ENCODE assay signal across 8 mouse cellular contexts in genomic region chr9:108568511-108568921, GRCm38 (mm10). TPM values are rescaled to one million over a fixed set of nuclear protein-coding genes. Genes with fewer than 3 reads are reported as not detected.
DNase-seq lines count a peak whose midpoint lies in the region; ATAC-seq and TF ChIP-seq lines count a peak whose summit lies in the region.

No protein-coding gene starts in this region.

- peak overlapping the region; percentile 82; the same call in 1 of the 2 replicates for H3K4me3 ChIP-seq in kidney, adult 2 months (ENCODE audit: insufficient read depth, low read depth, low read length)
- peak overlapping the region; percentile 86 for H3K4me3 ChIP-seq in bone marrow macrophage, adult 2 months (ENCODE audit: insufficient read depth, low read length)
- peak overlapping the region; percentile 78; the same call in 1 of the 2 replicates for H3K4me3 ChIP-seq in hindbrain, embryonic 13.5 days
- H3K4me3 ChIP-seq in midbrain, embryonic 15.5 days: peak overlapping the region; percentile 67

- 73% methylated on average over 17 of the region's 17 CpGs for WGBS in kidney, adult 2 months
- WGBS in hindbrain, embryonic 13.5 days: 80% methylated on average over 17 of the region's 17 CpGs
- WGBS in midbrain, embryonic 15.5 days: 81% methylated on average over 17 of the region's 17 CpGs

- H3K27ac ChIP-seq in kidney, adult 2 months (ENCODE audit: insufficient read depth, low read depth, low read length): no peak overlapping the region
- H3K27ac ChIP-seq in bone marrow macrophage, adult 2 months (ENCODE audit: insufficient read depth, low read depth, low read length): peak overlapping the region; percentile 88
- H3K27ac ChIP-seq in hindbrain, embryonic 13.5 days: no peak overlapping the region
- H3K27ac ChIP-seq in midbrain, embryonic 15.5 days: no peak overlapping the region

- no peaks in the 10 kb centered on the region for H3K9me3 ChIP-seq in hindbrain, embryonic 13.5 days
- no peaks in the 10 kb centered on the region for H3K9me3 ChIP-seq in midbrain, embryonic 15.5 days

- TF ChIP-seq POLR2A in kidney, adult 2 months (IDR thresholded peaks at IDR 0.05; ENCODE audit: low read depth, low read length): no peak
- no peak for TF ChIP-seq POLR2A in bone marrow macrophage, adult 2 months (IDR thresholded peaks at IDR 0.05; ENCODE audit: borderline replicate concordance, low read depth, low read length)

- H3K4me1 ChIP-seq in kidney, adult 2 months (ENCODE audit: control insufficient read depth, insufficient read depth, low read length): peaks cover 10% of the 10 kb centered on the region; the same call in 1 of the 2 replicates
- peaks cover 10% of the 10 kb centered on the region for H3K4me1 ChIP-seq in bone marrow macrophage, adult 2 months (ENCODE audit: control insufficient read depth, insufficient read depth, low read length)
- peaks cover 53% of the 10 kb centered on the region for H3K4me1 ChIP-seq in hindbrain, embryonic 13.5 days (replicated peaks)
- H3K4me1 ChIP-seq in midbrain, embryonic 15.5 days: peaks cover 51% of the 10 kb centered on the region

- H3K4me2 ChIP-seq in hindbrain, embryonic 13.5 days: peak overlapping the region; percentile 96
- H3K4me2 ChIP-seq in midbrain, embryonic 15.5 days: peak overlapping the region; percentile 94

- TF ChIP-seq CTCF in kidney, adult 2 months (conservative IDR thresholded peaks at IDR 0.05; ENCODE audit: insufficient read depth, insufficient read length, low read depth, low read length): no peak
- TF ChIP-seq CTCF in bone marrow macrophage, adult 2 months (IDR thresholded peaks at IDR 0.05; ENCODE audit: low read depth, low read length): no peak

- no peaks in the 10 kb centered on the region for H3K36me3 ChIP-seq in kidney, adult 2 months (ENCODE audit: control insufficient read depth, insufficient read depth, low read length)
- H3K36me3 ChIP-seq in hindbrain, embryonic 13.5 days: peaks cover 54% of the 10 kb centered on the region
- peaks cover 51% of the 10 kb centered on the region for H3K36me3 ChIP-seq in midbrain, embryonic 15.5 days (replicated peaks)

- H3K27me3 ChIP-seq in kidney, adult 2 months (replicated peaks; ENCODE audit: control insufficient read depth, insufficient read depth, low read length): no peaks in the 10 kb centered on the region
- H3K27me3 ChIP-seq in hindbrain, embryonic 13.5 days: no peaks in the 10 kb centered on the region
- H3K27me3 ChIP-seq in midbrain, embryonic 15.5 days (replicated peaks): no peaks in the 10 kb centered on the region

- no peak for ATAC-seq in hindbrain, embryonic 13.5 days (ENCODE audit: low FRiP score)
- no peak for ATAC-seq in midbrain, embryonic 15.5 days (replicated peaks)

- DNase-seq in kidney, adult 2 months: no peak
- DNase-seq in kidney, postnatal 4 days: no peak
- no peak for DNase-seq in right cerebral cortex, postnatal 25 days
- no peak for DNase-seq in right cerebral cortex, postnatal 14 days
- no peak for DNase-seq in lung, postnatal 10 days

- H3K9ac ChIP-seq in hindbrain, embryonic 13.5 days: peak overlapping the region; percentile 89
- H3K9ac ChIP-seq in midbrain, embryonic 15.5 days: no peak overlapping the region

RNA-seq across cellular contexts. Expression of gene Dalrd3, which starts 1.2 kb away (rescaled TPM):
- polyA plus RNA-seq in kidney, adult 2 months (2012; rRNA removed): 220 and 295 TPM in 2 replicates
- 44.7 and 52.7 TPM in 2 replicates for polyA plus RNA-seq in bone marrow macrophage, adult 2 months (2012; ENCODE audit: insufficient read depth, insufficient read length, missing spikeins)
- polyA plus RNA-seq in hindbrain, embryonic 13.5 days (2015; fragmentation: Nextera tagmentation; extraction: Ambion mirVana): 285 and 314 TPM in 2 replicates
- polyA plus RNA-seq in midbrain, embryonic 15.5 days (2015; fragmentation: Nextera tagmentation; extraction: Ambion mirVana): 336 and 351 TPM in 2 replicates

RNA-seq across cellular contexts. Expression of gene Ndufaf3, which starts 1.3 kb away (rescaled TPM):
- 64.7 and 74.3 TPM in 2 replicates for polyA plus RNA-seq in kidney, adult 2 months (2012; rRNA removed)
- 28.6 and 29.7 TPM in 2 replicates for polyA plus RNA-seq in bone marrow macrophage, adult 2 months (2012; ENCODE audit: insufficient read depth, insufficient read length, missing spikeins)
- 74.0 and 82.1 TPM in 2 replicates for polyA plus RNA-seq in hindbrain, embryonic 13.5 days (2015; fragmentation: Nextera tagmentation; extraction: Ambion mirVana)
- polyA plus RNA-seq in midbrain, embryonic 15.5 days (2015; fragmentation: Nextera tagmentation; extraction: Ambion mirVana): 75.2 and 76.8 TPM in 2 replicates

RNA-seq across cellular contexts. Expression of gene Impdh2, which starts 8.4 kb away (rescaled TPM):
- polyA plus RNA-seq in kidney, adult 2 months (2012; rRNA removed): 52.3 and 60.0 TPM in 2 replicates
- polyA plus RNA-seq in bone marrow macrophage, adult 2 months (2012; ENCODE audit: insufficient read depth, insufficient read length, missing spikeins): 44.2 and 59.9 TPM in 2 replicates
- 104 and 111 TPM in 2 replicates for polyA plus RNA-seq in hindbrain, embryonic 13.5 days (2015; fragmentation: Nextera tagmentation; extraction: Ambion mirVana)
- polyA plus RNA-seq in midbrain, embryonic 15.5 days (2015; fragmentation: Nextera tagmentation; extraction: Ambion mirVana): 101 TPM in 2 replicates

RNA-seq across cellular contexts. Expression of gene Wdr6, which starts 10.0 kb away (rescaled TPM):
- 31.0 and 34.4 TPM in 2 replicates for polyA plus RNA-seq in kidney, adult 2 months (2012; rRNA removed)
- polyA plus RNA-seq in bone marrow macrophage, adult 2 months (2012; ENCODE audit: insufficient read depth, insufficient read length, missing spikeins): 8.0 and 8.5 TPM in 2 replicates
- polyA plus RNA-seq in hindbrain, embryonic 13.5 days (2015; fragmentation: Nextera tagmentation; extraction: Ambion mirVana): 280 and 317 TPM in 2 replicates
- polyA plus RNA-seq in midbrain, embryonic 15.5 days (2015; fragmentation: Nextera tagmentation; extraction: Ambion mirVana): 404 and 429 TPM in 2 replicates

RNA-seq across cellular contexts. Expression of gene P4htm, which starts 29.0 kb away (rescaled TPM):
- polyA plus RNA-seq in kidney, adult 2 months (2012; rRNA removed): 5.3 and 5.8 TPM in 2 replicates
- not detected in 2 replicates for polyA plus RNA-seq in bone marrow macrophage, adult 2 months (2012; ENCODE audit: insufficient read depth, insufficient read length, missing spikeins)
- 25.6 and 31.4 TPM in 2 replicates for polyA plus RNA-seq in hindbrain, embryonic 13.5 days (2015; fragmentation: Nextera tagmentation; extraction: Ambion mirVana)
- 32.7 and 38.5 TPM in 2 replicates for polyA plus RNA-seq in midbrain, embryonic 15.5 days (2015; fragmentation: Nextera tagmentation; extraction: Ambion mirVana)
